Mouse (Mus musculus) yolk sac, embryonic 10.5 days (tissue): ENCODE results near the gene Nr4a3.

ENCODE experiments used
- DNase-seq: peaks from one replicate; pipeline ENCODE4 v3.0.0-alpha.2; 2017; ENCODE audit warnings: low spot score

Gene Nr4a3

GRCm38 (mm10) chr4:48050442-48050841 is 5.5 kb downstream of the Nr4a3 start:
- DNase-seq, result no peak

- DNase-seq, result no peak
These were observed 6.2 kb downstream of the Nr4a3 start for GRCm38 (mm10) chr4:48051086-48051673.

- DNase-seq, result no peak
These were observed 6.7 kb downstream of the Nr4a3 start for GRCm38 (mm10) chr4:48051674-48052121.

GRCm38 (mm10) chr4:48061716-48062115 is 16.8 kb downstream of the Nr4a3 start:
- DNase-seq, result no peak

- DNase-seq, result no peak
These were observed 19.4 kb downstream of the Nr4a3 start for GRCm38 (mm10) chr4:48064311-48064710.

GRCm38 (mm10) chr4:48066676-48067075 is 21.7 kb downstream of the Nr4a3 start:
- DNase-seq, result no peak

GRCm38 (mm10) chr4:48069111-48069510 is 24.2 kb downstream of the Nr4a3 start:
- no peak for DNase-seq

GRCm38 (mm10) chr4:48072006-48072405 is 27.1 kb downstream of the Nr4a3 start:
- DNase-seq, result no peak

GRCm38 (mm10) chr4:48073325-48073724 is 28.4 kb downstream of the Nr4a3 start:
- DNase-seq, result no peak

- no peak for DNase-seq
These were observed 29.7 kb downstream of the Nr4a3 start for GRCm38 (mm10) chr4:48074451-48075240.

- no peak for DNase-seq
These were observed 31.9 kb downstream of the Nr4a3 start for GRCm38 (mm10) chr4:48076693-48077471.

GRCm38 (mm10) chr4:48078213-48078612 is 33.3 kb downstream of the Nr4a3 start:
- DNase-seq, result peak; percentile 10

- DNase-seq, result no peak
These were observed 34.5 kb downstream of the Nr4a3 start for GRCm38 (mm10) chr4:48079285-48080039.

- no peak for DNase-seq
These were observed 38.5 kb downstream of the Nr4a3 start for GRCm38 (mm10) chr4:48083452-48083851.

GRCm38 (mm10) chr4:48086609-48087008 is 41.7 kb downstream of the Nr4a3 start:
- DNase-seq, result no peak

GRCm38 (mm10) chr4:48087497-48087896 is 42.5 kb downstream of the Nr4a3 start:
- no peak for DNase-seq

- no peak for DNase-seq
These were observed 48.3 kb downstream of the Nr4a3 start for GRCm38 (mm10) chr4:48093221-48093620.

- no peak for DNase-seq
These were observed 55.3 kb downstream of the Nr4a3 start for GRCm38 (mm10) chr4:48100217-48100616.

- no peak for DNase-seq
These were observed 57.0 kb downstream of the Nr4a3 start for GRCm38 (mm10) chr4:48101981-48102380.

- no peak for DNase-seq
These were observed 60.4 kb downstream of the Nr4a3 start for GRCm38 (mm10) chr4:48105387-48105786.

GRCm38 (mm10) chr4:48107086-48107485 is 62.1 kb downstream of the Nr4a3 start:
- DNase-seq, result no peak

- DNase-seq, result no peak
These were observed 63.6 kb downstream of the Nr4a3 start for GRCm38 (mm10) chr4:48108591-48108990.
